Mouse (Mus musculus): Measurements from ENCODE around the gene Aip.

DNA sequence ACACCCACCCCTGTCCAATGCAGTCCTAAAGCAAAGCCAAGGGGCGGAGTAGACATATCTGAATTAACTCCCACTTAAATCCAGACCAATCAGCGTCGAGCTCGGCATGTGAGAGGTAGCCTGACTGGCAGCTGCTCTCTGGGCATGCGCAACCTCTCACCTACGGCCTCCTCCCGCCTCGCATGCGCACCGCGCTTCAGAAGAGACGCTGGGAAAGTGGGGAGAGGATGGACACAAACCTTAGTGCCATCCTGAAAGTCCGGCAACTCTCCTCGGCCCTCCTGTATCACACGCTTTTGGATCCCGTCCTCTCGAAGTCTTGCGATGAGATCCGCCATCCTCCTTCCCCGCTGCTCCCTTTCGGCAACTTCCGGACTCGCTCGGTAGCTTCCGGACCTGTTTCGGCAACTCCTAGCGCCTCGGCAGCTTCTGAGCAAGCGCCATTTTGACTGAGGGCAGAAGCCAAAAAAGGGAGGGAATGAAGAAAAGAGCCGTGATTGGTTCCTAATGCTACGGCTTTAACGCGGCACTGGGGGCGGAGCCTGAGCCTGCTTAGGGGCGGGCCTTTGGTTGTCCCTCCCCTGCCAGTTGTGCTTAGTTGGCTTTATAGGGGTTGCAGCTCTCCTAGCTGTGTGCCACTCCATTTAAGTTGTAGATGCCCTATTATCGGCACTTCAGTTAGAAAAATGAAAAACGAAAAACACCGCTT is 4.4 kb downstream of the Aip start:
- TF ChIP-seq CTCF (IDR thresholded peaks at IDR 0.05; ENCODE audit: low read depth) (no peak), EP300 (IDR thresholded peaks at IDR 0.05; ENCODE audit: low read depth) (no peak)

Measured in heart, postnatal 0 days (tissue).